Mouse (Mus musculus) layer of hippocampus, adult 9-11 months (tissue): Measurements from ENCODE around the gene Psg16.

Experiments used
- DNase-seq: peaks from one replicate; pipeline ENCODE4 v3.0.0; 2022

Gene Psg16

DNA sequence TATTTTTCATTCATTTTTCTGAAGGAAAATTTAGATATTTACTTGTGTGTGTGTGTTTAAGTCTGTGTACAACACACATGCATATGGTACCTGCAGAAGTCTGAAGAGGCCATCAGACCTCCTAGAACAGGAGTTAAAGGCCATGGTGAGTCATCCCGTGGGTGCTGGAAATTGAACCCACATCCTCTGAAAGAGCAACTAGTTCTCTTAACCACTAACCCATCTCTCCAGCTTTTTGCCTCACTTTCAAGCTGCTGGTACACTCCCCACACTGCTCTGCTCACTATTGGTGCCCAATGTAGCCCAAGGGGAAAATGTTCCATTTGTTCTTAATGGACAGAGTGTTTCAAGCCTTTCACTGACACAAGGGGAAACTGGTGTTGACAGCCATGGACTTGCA, 61.5 kb downstream of the Psg16 start:
- no peak for DNase-seq

GRCm38 (mm10) chr7:17149931-17150330, 76.1 kb downstream of the Psg16 start, which contains the start of gene Ceacam3:
Gene Ceacam3, plus strand, starts transcription at chr7:17150282.
- DNase-seq: no peak

DNA sequence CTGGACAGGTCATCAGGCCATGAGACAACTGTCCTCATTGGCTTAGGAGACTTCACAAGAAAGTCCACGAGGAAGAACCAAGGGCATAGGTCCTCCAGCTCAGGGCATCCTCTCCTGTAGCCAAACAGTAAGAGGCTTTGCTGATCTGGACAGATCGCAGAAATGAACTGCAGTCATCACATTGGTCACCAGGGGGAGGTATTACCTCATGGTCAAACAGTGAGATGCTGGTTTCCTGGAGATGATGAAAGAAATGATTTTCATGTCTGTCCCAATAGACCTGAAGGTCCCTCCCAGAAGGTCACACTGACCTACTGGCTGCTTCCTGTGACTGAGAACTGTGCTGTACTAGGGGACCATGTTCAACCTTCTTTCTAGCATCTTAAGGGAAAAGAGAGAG, 81.8 kb downstream of the Psg16 start:
- no peak for DNase-seq

DNA sequence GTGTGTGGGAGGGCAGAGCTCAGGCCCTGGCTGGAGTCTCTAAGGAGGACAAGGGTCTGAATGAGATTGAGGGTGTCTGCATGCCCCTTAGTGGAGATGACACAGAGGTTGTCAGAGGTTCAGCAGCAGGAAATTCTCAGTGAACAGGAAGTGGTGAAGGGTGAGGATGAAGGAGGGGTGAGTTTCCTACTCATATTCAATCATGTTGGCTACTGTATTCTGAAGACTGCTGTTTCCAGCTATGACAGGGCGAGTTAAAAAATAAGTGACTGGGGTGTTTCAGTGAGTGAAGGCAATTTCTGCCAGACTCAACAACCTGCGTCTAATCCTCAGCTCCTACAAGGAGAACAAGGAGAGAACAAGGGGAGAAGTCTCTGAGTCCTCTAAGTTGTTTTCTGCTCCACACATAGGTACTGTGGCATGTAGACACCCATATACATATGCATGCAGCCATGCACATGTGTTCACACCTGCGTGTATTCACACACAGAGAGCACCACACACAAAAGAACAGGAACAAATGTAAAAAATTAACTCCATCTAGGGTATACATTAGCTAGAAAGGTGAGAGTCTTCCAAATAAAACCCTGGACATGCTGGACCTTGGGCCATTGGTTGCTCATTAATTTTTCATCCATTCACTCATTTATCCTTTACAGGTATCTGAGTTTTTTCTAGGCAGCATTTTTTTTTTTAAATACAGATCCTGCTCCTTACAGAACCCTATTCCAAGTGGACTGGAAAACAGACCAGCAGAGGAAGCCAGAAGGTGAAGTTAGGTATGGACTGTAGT, 83.2 kb downstream of the Psg16 start:
- DNase-seq: no peak

DNA sequence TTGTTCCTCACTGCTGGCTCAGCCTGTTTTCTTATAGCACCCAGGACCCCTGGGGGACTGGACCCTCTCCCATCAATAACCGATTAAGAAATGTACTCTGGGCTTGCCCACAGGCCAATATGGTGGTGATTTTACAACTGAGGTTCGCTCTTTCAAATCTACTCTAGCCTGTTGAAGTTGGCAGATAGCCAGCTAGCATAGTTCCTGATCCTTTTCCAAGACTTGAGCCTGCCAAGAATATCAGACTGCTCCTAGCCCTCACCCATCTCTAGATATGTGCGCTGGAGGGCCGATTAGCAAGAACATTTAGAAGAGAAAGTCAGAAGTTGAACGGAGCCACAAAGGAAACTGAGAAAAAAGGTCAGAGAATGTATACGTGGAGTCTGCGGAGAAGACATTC, 85.2 kb downstream of the Psg16 start:
- DNase-seq: no peak

DNA sequence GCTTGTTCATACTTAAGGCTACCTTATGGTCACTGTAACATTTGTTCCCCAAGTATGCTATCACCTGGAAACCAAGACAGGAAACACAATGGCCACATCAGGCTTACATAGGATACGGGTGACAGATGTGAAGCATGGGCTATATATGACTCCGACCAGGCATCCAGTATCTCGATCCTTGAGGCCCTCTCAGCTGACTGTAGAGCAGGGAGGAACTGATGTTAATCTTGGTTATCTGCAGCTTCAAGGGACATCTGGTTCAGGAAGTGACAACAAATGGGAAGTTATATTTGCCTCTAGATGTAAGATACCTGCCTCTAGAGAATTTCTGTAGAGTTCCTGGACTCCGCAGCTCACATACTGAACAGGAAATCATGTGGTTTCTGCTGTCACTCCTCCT, 98.0 kb downstream of the Psg16 start:
- DNase-seq: no peak
